Mouse (Mus musculus) forebrain, embryonic 15.5 days (tissue): ENCODE results near the gene Thrsp. TPM values are rescaled to one million over a fixed set of nuclear protein-coding genes. Genes with fewer than 3 reads are reported as not detected.

Experiments
- ATAC-seq: fragments of 200-750 bp; cut with Nextera tagmentation; replicated peaks from 2 replicates; pipeline ENCODE4 v1.8.0; 2017; ENCODE audit warnings: mild to moderate bottlenecking, moderate TSS enrichment, moderate library complexity
- H3K27ac ChIP-seq: fragments of 300-500 bp; sonication (generic); replicated peaks from 2 replicates; pipeline ENCODE4 v1.5.1; 2015; ENCODE audit warnings: mild to moderate bottlenecking, inconsistent platforms
- H3K27me3 ChIP-seq: fragments of 300-500 bp; sonication (generic); 2 replicates; pipeline ENCODE4 v1.6.1; 2015; ENCODE audit warnings: inconsistent platforms
- H3K36me3 ChIP-seq: fragments of 300-500 bp; sonication (generic); 2 replicates; pipeline ENCODE4 v1.6.1; 2015; ENCODE audit warnings: mild to moderate bottlenecking, inconsistent platforms
- H3K4me1 ChIP-seq: fragments of 300-500 bp; sonication (generic); 2 replicates; pipeline ENCODE4 v1.6.1; 2015; ENCODE audit warnings: inconsistent platforms
- H3K4me2 ChIP-seq: fragments of 300-500 bp; sonication (generic); replicated peaks from 2 replicates; pipeline ENCODE4 v1.6.1; 2015; ENCODE audit warnings: mild to moderate bottlenecking, inconsistent platforms
- H3K4me3 ChIP-seq: fragments of 300-500 bp; sonication (generic); 2 replicates; pipeline ENCODE4 v1.5.1; 2015; ENCODE audit warnings: mild to moderate bottlenecking, inconsistent platforms
- H3K9ac ChIP-seq: fragments of 300-500 bp; sonication (generic); replicated peaks from 2 replicates; pipeline ENCODE4 v1.6.1; 2015; ENCODE audit warnings: mild to moderate bottlenecking, inconsistent platforms
- H3K9me3 ChIP-seq: fragments of 300-500 bp; sonication (generic); 2 replicates; pipeline ENCODE4 v1.6.1; 2016; ENCODE audit warnings: inconsistent platforms
- WGBS: fragments of 180-500 bp; shearing (Covaris S2); methylation state at CpG from one replicate; pipeline ENCODE4 v1.1.7; 2015; ENCODE audit warnings: mixed read lengths; 5-methylcytosine and 5-hydroxymethylcytosine counted together
- polyA plus RNA-seq: library from polyadenylated mRNA; unstranded; fragments of >200 nt; fragmentation: Nextera tagmentation; extraction: Ambion mirVana; gene quantifications from 2 replicates; pipeline ENCODE4 v1.2.1, GENCODE M21; 2015

Thrsp gene
- polyA plus RNA-seq, 1 experiment from 2014 or later, result 5.6 TPM

- no peak for ATAC-seq
- no peak overlapping the region for H3K9ac ChIP-seq
- no peak overlapping the region for H3K27ac ChIP-seq
- no peaks in the 10 kb centered on the region for H3K9me3 ChIP-seq
- 86% methylated on average over 1 of the region's 1 CpGs for WGBS
- H3K4me3 ChIP-seq, result no peak overlapping the region
- H3K4me2 ChIP-seq, result no peak overlapping the region
- H3K27me3 ChIP-seq, result no peaks in the 10 kb centered on the region
- peaks cover 26% of the 10 kb centered on the region for H3K36me3 ChIP-seq
- H3K4me1 ChIP-seq, result peaks cover 9% of the 10 kb centered on the region
Observed at GRCm38 (mm10) chr7:97414426-97414825, 3.1 kb downstream of the Thrsp start.

GRCm38 (mm10) chr7:97413981-97414380 lies 3.5 kb downstream of the Thrsp start:
- Histone ChIP-seq H3K9me3 (no peaks in the 10 kb centered on the region), H3K4me1 (peaks cover 9% of the 10 kb centered on the region), H3K4me2 (no peak overlapping the region), H3K9ac (no peak overlapping the region), H3K4me3 (no peak overlapping the region), H3K27ac (no peak overlapping the region), H3K36me3 (peaks cover 30% of the 10 kb centered on the region), H3K27me3 (no peaks in the 10 kb centered on the region)
- no peak for ATAC-seq
- WGBS, result 94% methylated on average over 1 of the region's 1 CpGs

GRCm38 (mm10) chr7:97411575-97411974 lies 6.0 kb downstream of the Thrsp start:
- no peaks in the 10 kb centered on the region for H3K27me3 ChIP-seq
- ATAC-seq, result no peak
- WGBS, result 89% methylated on average over 3 of the region's 3 CpGs
- no peak overlapping the region for H3K4me2 ChIP-seq
- peaks cover 42% of the 10 kb centered on the region for H3K36me3 ChIP-seq
- H3K9me3 ChIP-seq, result no peaks in the 10 kb centered on the region
- no peak overlapping the region for H3K4me3 ChIP-seq
- H3K9ac ChIP-seq, result no peak overlapping the region
- H3K27ac ChIP-seq, result no peak overlapping the region
- no peaks in the 10 kb centered on the region for H3K4me1 ChIP-seq

GRCm38 (mm10) chr7:97411106-97411505 lies 6.4 kb downstream of the Thrsp start:
- 88% methylated on average over 2 of the region's 2 CpGs for WGBS
- Histone ChIP-seq H3K9me3 (no peaks in the 10 kb centered on the region), H3K27ac (no peak overlapping the region), H3K36me3 (peaks cover 42% of the 10 kb centered on the region), H3K4me1 (no peaks in the 10 kb centered on the region), H3K9ac (no peak overlapping the region), H3K27me3 (no peaks in the 10 kb centered on the region), H3K4me2 (no peak overlapping the region), H3K4me3 (no peak overlapping the region)
- ATAC-seq, result no peak

- Histone ChIP-seq H3K9me3 (no peaks in the 10 kb centered on the region), H3K4me1 (peaks cover 4% of the 10 kb centered on the region; the same call in 1 of the 2 replicates), H3K4me3 (no peak overlapping the region), H3K9ac (no peak overlapping the region), H3K27ac (no peak overlapping the region), H3K36me3 (peaks cover 37% of the 10 kb centered on the region), H3K27me3 (no peaks in the 10 kb centered on the region), H3K4me2 (no peak overlapping the region)
- 78% methylated on average over 10 of the region's 10 CpGs for WGBS
- no peak for ATAC-seq
Observed at GRCm38 (mm10) chr7:97407145-97407544, 10.4 kb downstream of the Thrsp start.

GRCm38 (mm10) chr7:97399960-97400715 lies 17.4 kb downstream of the Thrsp start, which contains the start of gene Ndufc2:
Ndufc2 (plus strand) TSS chr7:97400003.
- Histone ChIP-seq H3K27ac (peak within 1 kb of the TSS; percentile 78), H3K27me3 (no peaks in the 10 kb centered on the region), H3K36me3 (no peaks in the 10 kb centered on the region), H3K4me2 (peak within 1 kb of the TSS; percentile 53), H3K4me3 (peak within 1 kb of the TSS; percentile 89), H3K4me1 (peaks cover 26% of the 10 kb centered on the region), H3K9me3 (no peaks in the 10 kb centered on the region), H3K9ac (peak within 1 kb of the TSS; percentile 94)
- ATAC-seq, result peak; percentile 97
- whole genome bisulfite sequencing, result under 1% methylated on average over 54 of the region's 54 CpGs

- no peak overlapping the region for H3K9ac ChIP-seq
- no peak overlapping the region for H3K27ac ChIP-seq
- no peak overlapping the region for H3K4me3 ChIP-seq
- no peaks in the 10 kb centered on the region for H3K9me3 ChIP-seq
- H3K27me3 ChIP-seq, result no peaks in the 10 kb centered on the region
- H3K36me3 ChIP-seq, result no peaks in the 10 kb centered on the region
- ATAC-seq, result no peak
- H3K4me2 ChIP-seq, result no peak overlapping the region
- WGBS, result 84% methylated on average over 6 of the region's 6 CpGs
- H3K4me1 ChIP-seq, result peaks cover 23% of the 10 kb centered on the region
Observed at GRCm38 (mm10) chr7:97398943-97399342, 18.6 kb downstream of the Thrsp start.

GRCm38 (mm10) chr7:97394375-97394774 lies 23.2 kb downstream of the Thrsp start:
- Histone ChIP-seq H3K9ac (no peak overlapping the region), H3K27me3 (no peaks in the 10 kb centered on the region), H3K27ac (no peak overlapping the region), H3K36me3 (0 out of 2 replicates have a peak, but pooled peaks cover 3% of the 10 kb centered on the region), H3K4me2 (no peak overlapping the region), H3K4me1 (peaks cover 12% of the 10 kb centered on the region), H3K9me3 (no peaks in the 10 kb centered on the region), H3K4me3 (no peak overlapping the region)
- ATAC-seq, result no peak
- 74% methylated on average over 2 of the region's 2 CpGs for WGBS

GRCm38 (mm10) chr7:97392079-97392445 lies 25.5 kb downstream of the Thrsp start:
- 50% methylated on average over 6 of the region's 6 CpGs for WGBS
- H3K27ac ChIP-seq, result peak overlapping the region; percentile 82
- H3K4me2 ChIP-seq, result no peak overlapping the region
- 0 out of 2 replicates have a peak, but pooled peaks cover 8% of the 10 kb centered on the region for H3K36me3 ChIP-seq
- H3K4me1 ChIP-seq, result peaks cover 17% of the 10 kb centered on the region
- H3K9me3 ChIP-seq, result no peaks in the 10 kb centered on the region
- peak; percentile 15; the same call in 1 of the 2 replicates for ATAC-seq
- H3K4me3 ChIP-seq, result no peak overlapping the region
- H3K9ac ChIP-seq, result no peak overlapping the region
- H3K27me3 ChIP-seq, result no peaks in the 10 kb centered on the region

GRCm38 (mm10) chr7:97391293-97392078 lies 26.0 kb downstream of the Thrsp start:
- H3K36me3 ChIP-seq, result 0 out of 2 replicates have a peak, but pooled peaks cover 8% of the 10 kb centered on the region
- no peak overlapping the region for H3K4me2 ChIP-seq
- H3K27ac ChIP-seq, result peak overlapping the region; percentile 82
- H3K4me1 ChIP-seq, result peaks cover 23% of the 10 kb centered on the region
- WGBS, result 28% methylated on average over 13 of the region's 13 CpGs
- H3K9ac ChIP-seq, result no peak overlapping the region
- ATAC-seq, result peak; percentile 93
- no peak overlapping the region for H3K4me3 ChIP-seq
- H3K27me3 ChIP-seq, result no peaks in the 10 kb centered on the region
- H3K9me3 ChIP-seq, result no peaks in the 10 kb centered on the region

GRCm38 (mm10) chr7:97388541-97388940 lies 29.0 kb downstream of the Thrsp start:
- no peaks in the 10 kb centered on the region for H3K9me3 ChIP-seq
- no peak overlapping the region; the same call in 1 of the 2 replicates for H3K27ac ChIP-seq
- H3K36me3 ChIP-seq, result peaks cover 27% of the 10 kb centered on the region
- no peak overlapping the region for H3K4me2 ChIP-seq
- WGBS, result 96% methylated on average over 4 of the region's 4 CpGs
- H3K4me1 ChIP-seq, result peaks cover 29% of the 10 kb centered on the region
- no peak for ATAC-seq
- H3K4me3 ChIP-seq, result no peak overlapping the region
- H3K27me3 ChIP-seq, result no peaks in the 10 kb centered on the region
- no peak overlapping the region for H3K9ac ChIP-seq

- no peak overlapping the region for H3K9ac ChIP-seq
- H3K4me3 ChIP-seq, result no peak overlapping the region
- peaks cover 29% of the 10 kb centered on the region for H3K4me1 ChIP-seq
- H3K4me2 ChIP-seq, result no peak overlapping the region
- ATAC-seq, result no peak
- no peaks in the 10 kb centered on the region for H3K9me3 ChIP-seq
- H3K36me3 ChIP-seq, result peaks cover 35% of the 10 kb centered on the region
- peak overlapping the region; percentile 83 for H3K27ac ChIP-seq
- WGBS, result 88% methylated on average over 8 of the region's 8 CpGs
- no peaks in the 10 kb centered on the region for H3K27me3 ChIP-seq
Observed at GRCm38 (mm10) chr7:97387561-97388147, 29.9 kb downstream of the Thrsp start.
